Mouse (Mus musculus): Measurements from ENCODE around the gene Ppp1r13l.

GRCm38 (mm10) chr7:19322489-19322888 is 37.1 kb upstream of the Ppp1r13l start:
- no peak for TF ChIP-seq POLR2A (IDR thresholded peaks at IDR 0.05; ENCODE audit: extremely low read depth, insufficient read depth, low read length)
- no peak for TF ChIP-seq CTCF (IDR thresholded peaks at IDR 0.05; ENCODE audit: low read depth, low read length)
